Mouse (Mus musculus) small intestine, adult 2 months (tissue): Measurements from ENCODE around the gene Mug1. TPM values are rescaled to one million over a fixed set of nuclear protein-coding genes. Genes with fewer than 3 reads are reported as not detected.
"Not testable (repeated sequence)": the region's sequence is repeated elsewhere in the genome, so short reads cannot be mapped to it uniquely, and the experiment has no call there.

Experiments
- H3K27ac ChIP-seq: fragments of 200-500 bp; 2 replicates; pipeline ENCODE4 v1.5.1; 2012; ENCODE audit warnings: low read depth, low read length, control low read depth, inconsistent platforms; ENCODE audit not compliant: insufficient read depth
- H3K27me3 ChIP-seq: fragments of 200-500 bp; 2 replicates; pipeline ENCODE4 v1.6.1; 2012; ENCODE audit warnings: mild to moderate bottlenecking, moderate library complexity, low read length, inconsistent platforms; ENCODE audit not compliant: control insufficient read depth, insufficient read depth
- H3K36me3 ChIP-seq: fragments of 200-500 bp; 2 replicates; pipeline ENCODE4 v1.6.1; 2012; ENCODE audit warnings: mild to moderate bottlenecking, low read length, control low read depth, inconsistent platforms; ENCODE audit not compliant: control insufficient read depth, insufficient read depth
- H3K4me1 ChIP-seq: fragments of 200-500 bp; 2 replicates; pipeline ENCODE4 v1.6.1; 2012; ENCODE audit warnings: low read length, inconsistent platforms, mixed read lengths; ENCODE audit not compliant: control insufficient read depth, insufficient read depth, insufficient read length
- H3K4me3 ChIP-seq: fragments of 200-500 bp; 2 replicates; pipeline ENCODE4 v1.5.1; 2012; ENCODE audit warnings: low read depth, mild to moderate bottlenecking, control low read depth, inconsistent platforms, low read length, moderate library complexity
- CTCF ChIP-seq: fragments of 200-500 bp; IDR thresholded peaks from 2 replicates; pipeline ENCODE4 v1.5.1; 2012; ENCODE audit warnings: low read depth, mild to moderate bottlenecking, control low read depth, inconsistent platforms, low read length, moderate library complexity, mixed read lengths; ENCODE audit not compliant: insufficient replicate concordance, insufficient read length; ENCODE audit errors: extremely low read depth
- POLR2A ChIP-seq: fragments of 200-500 bp; IDR thresholded peaks from 2 replicates; pipeline ENCODE4 v1.6.1; 2012; ENCODE audit warnings: low read depth, mild to moderate bottlenecking, control low read depth, inconsistent platforms, low read length, moderate library complexity
- WGBS: fragments of 180-500 bp; shearing (Covaris S2); methylation state at CpG from one replicate; pipeline ENCODE4 v1.1.7; 2018; 5-methylcytosine and 5-hydroxymethylcytosine counted together
- polyA plus RNA-seq: library from polyadenylated mRNA; depleted of rRNA; stranded (reverse); fragments of >200 nt; gene quantifications from 2 replicates; pipeline ENCODE4 v1.2.3, GENCODE M21; 2012; rRNA removed

Gene Mug1
- polyA plus RNA-seq = 0.03 TPM in 1 of 2 replicates, not detected in the other

DNA sequence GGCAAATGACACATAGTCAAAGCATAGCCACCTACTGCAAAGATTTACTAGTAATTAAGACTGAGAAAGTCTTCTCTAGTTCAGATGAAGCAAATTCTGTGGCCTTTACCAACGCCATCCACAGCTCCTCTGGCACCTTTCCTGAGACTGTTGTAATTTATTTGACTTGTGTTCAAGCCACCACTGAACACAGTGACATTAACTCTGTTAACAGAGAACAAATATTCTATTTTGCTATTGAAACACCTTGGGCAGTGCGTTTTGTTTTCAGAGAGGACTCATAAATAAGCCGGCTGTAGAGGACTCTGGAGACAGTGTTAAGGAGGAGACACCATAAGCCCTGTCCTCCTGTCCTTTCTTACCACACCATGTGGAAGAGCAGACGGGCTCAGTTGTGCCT lies at the start of gene Mug1:
TSS of gene Mug1 (plus strand) at position 271 of the 400 bp plus-strand sequence.
- WGBS = 74% methylated on average over 4 of the region's 4 CpGs
- H3K4me3 ChIP-seq, H3K27ac ChIP-seq: not testable (repeated sequence)

DNA sequence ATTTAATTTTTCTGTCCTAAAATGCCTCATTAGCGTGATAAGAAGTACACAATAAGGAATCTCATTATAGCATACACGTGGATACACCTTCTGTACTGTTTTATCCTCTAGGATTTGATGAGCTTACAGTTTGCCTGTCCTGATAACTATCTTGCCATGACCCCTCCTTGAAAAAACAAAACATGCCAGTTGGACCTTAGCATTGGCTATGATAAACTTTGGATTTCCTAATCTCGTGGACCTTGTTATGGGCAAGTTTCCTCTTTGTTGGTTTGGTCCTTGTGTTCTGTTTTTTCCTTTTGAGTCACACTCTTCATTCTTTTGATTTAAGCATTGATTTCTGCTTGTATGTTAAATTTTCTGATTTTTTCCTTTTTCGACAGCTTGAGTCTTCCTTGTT lies 10.3 kb upstream of the Mug1 start:
- H3K27ac ChIP-seq = no peak overlapping the region
- H3K27me3 ChIP-seq = no peaks in the 10 kb centered on the region
- TF ChIP-seq CTCF = no peak
- H3K4me3 ChIP-seq = no peak overlapping the region
- H3K4me1 ChIP-seq = no peaks in the 10 kb centered on the region
- WGBS = 61% methylated on average over 4 of the region's 4 CpGs
- no peaks in the 10 kb centered on the region for H3K36me3 ChIP-seq

More for the DNA sequence above, at the start of gene Mug1:
- H3K36me3 ChIP-seq, H3K4me1 ChIP-seq, H3K27me3 ChIP-seq: not testable (repeated sequence)

DNA sequence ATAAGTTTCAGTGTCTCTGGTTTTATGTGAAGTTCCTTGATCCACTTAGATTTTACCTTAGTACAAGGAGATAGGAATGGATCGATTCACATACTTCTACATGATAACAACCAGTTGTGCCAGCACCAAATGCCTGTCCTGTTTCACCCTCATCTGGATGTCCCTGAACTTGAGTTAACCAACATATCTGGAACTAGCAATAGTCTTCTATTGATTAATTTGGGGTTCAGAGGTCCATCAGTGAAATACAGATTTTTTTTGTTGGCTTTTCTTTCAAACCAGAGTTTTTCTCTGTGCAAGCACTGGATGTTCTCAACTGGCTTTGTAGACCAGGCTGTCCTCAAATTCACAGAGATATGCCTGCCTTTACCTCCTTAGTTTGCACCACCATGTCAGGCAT lies 2.0 kb upstream of the Mug1 start:
- WGBS = 88% methylated on average over 1 of the region's 1 CpGs
- Histone ChIP-seq H3K36me3 (no peaks in the 10 kb centered on the region), H3K4me1 (no peaks in the 10 kb centered on the region), H3K27me3 (no peaks in the 10 kb centered on the region), H3K4me3 (no peak overlapping the region), H3K27ac (no peak overlapping the region)
- TF ChIP-seq POLR2A (no peak), CTCF (no peak)

DNA sequence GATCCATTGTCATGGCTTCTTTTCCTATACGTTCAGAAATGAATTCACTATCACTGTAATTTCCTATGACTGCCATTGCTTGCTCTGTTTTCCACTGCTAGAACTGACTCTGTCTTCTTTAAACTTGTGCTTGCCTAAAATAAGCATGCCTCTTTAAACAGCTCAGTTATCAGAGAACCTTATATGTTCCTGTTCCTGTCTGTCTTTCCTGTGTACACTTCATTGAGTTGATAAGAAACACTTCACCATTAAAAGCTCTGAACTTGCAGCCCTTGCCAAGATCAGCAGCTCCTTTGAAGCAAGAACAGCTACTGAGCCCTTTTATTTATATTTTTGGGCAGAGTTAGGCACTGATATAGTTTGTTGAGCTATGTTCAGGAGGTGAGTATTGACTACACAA lies 10.0 kb downstream of the Mug1 start:
- WGBS = 32% methylated on average over 1 of the region's 1 CpGs

More for the DNA sequence above, 10.0 kb downstream of the Mug1 start:
- no peaks in the 10 kb centered on the region for H3K4me1 ChIP-seq
- no peaks in the 10 kb centered on the region for H3K36me3 ChIP-seq
- no peak overlapping the region for H3K27ac ChIP-seq
- H3K4me3 ChIP-seq = no peak overlapping the region
- TF ChIP-seq POLR2A (no peak), CTCF (no peak)
- H3K27me3 ChIP-seq = no peaks in the 10 kb centered on the region

Other genes starting within 250 kb of the Mug1 start
- not detected in 2 replicates for gene A2m, start 203.2 kb upstream of the Mug1 start, polyA plus RNA-seq
- 0.01 TPM in 1 of 2 replicates, not detected in the other for gene Gm7298, start 105.6 kb upstream of the Mug1 start, polyA plus RNA-seq
- not detected in 2 replicates for gene Mug2, start 168.2 kb downstream of the Mug1 start, polyA plus RNA-seq